Mouse (Mus musculus): ENCODE data around the gene Olfr631. TPM values are rescaled to one million over a fixed set of nuclear protein-coding genes. Genes with fewer than 3 reads are reported as not detected.

Gene Olfr631
- polyA plus RNA-seq, 1 experiment from 2014 or later: not detected

Other genes with a start within 250 kb of the Olfr631 start
- gene Olfr625-ps1, start 246.1 kb upstream of the Olfr631 start, polyA plus RNA-seq (2016; fragmentation: Nextera tagmentation; extraction: Ambion mirVana): not detected in 2 replicates
- not detected in 2 replicates for gene Olfr243, start 214.2 kb upstream of the Olfr631 start, polyA plus RNA-seq (2016; fragmentation: Nextera tagmentation; extraction: Ambion mirVana)
- gene Olfr628, start 198.5 kb upstream of the Olfr631 start, polyA plus RNA-seq (2016; fragmentation: Nextera tagmentation; extraction: Ambion mirVana): not detected in 2 replicates
- not detected in 2 replicates for gene Olfr629, start 183.9 kb upstream of the Olfr631 start, polyA plus RNA-seq (2016; fragmentation: Nextera tagmentation; extraction: Ambion mirVana)
- not detected in 2 replicates for gene Olfr630, start 171.5 kb upstream of the Olfr631 start, polyA plus RNA-seq (2016; fragmentation: Nextera tagmentation; extraction: Ambion mirVana)
- gene Olfr69, start 157.2 kb upstream of the Olfr631 start, polyA plus RNA-seq (2016; fragmentation: Nextera tagmentation; extraction: Ambion mirVana): not detected in 2 replicates
- gene Olfr68, start 149.1 kb upstream of the Olfr631 start, polyA plus RNA-seq (2016; fragmentation: Nextera tagmentation; extraction: Ambion mirVana): not detected in 2 replicates
- not detected in 2 replicates for gene Olfr67, start 137.0 kb upstream of the Olfr631 start, polyA plus RNA-seq (2016; fragmentation: Nextera tagmentation; extraction: Ambion mirVana)
- gene Hbb-bt, start 114.8 kb upstream of the Olfr631 start, polyA plus RNA-seq (2016; fragmentation: Nextera tagmentation; extraction: Ambion mirVana): 769 and 928 TPM in 2 replicates
- gene Hbb-bs, start 100.7 kb upstream of the Olfr631 start, polyA plus RNA-seq (2016; fragmentation: Nextera tagmentation; extraction: Ambion mirVana): 643 and 809 TPM in 2 replicates
- gene Hbb-bh2, start 88.3 kb upstream of the Olfr631 start, polyA plus RNA-seq (2016; fragmentation: Nextera tagmentation; extraction: Ambion mirVana): not detected in 2 replicates
- gene Hbb-bh1, start 85.7 kb upstream of the Olfr631 start, polyA plus RNA-seq (2016; fragmentation: Nextera tagmentation; extraction: Ambion mirVana): 623 and 675 TPM in 2 replicates
- 8,301 and 9,167 TPM in 2 replicates for gene Hbb-y, start 75.6 kb upstream of the Olfr631 start, polyA plus RNA-seq (2016; fragmentation: Nextera tagmentation; extraction: Ambion mirVana)
- gene Olfr66, start 42.6 kb upstream of the Olfr631 start, polyA plus RNA-seq (2016; fragmentation: Nextera tagmentation; extraction: Ambion mirVana): not detected in 2 replicates
- not detected in 2 replicates for gene Olfr64, start 34.3 kb upstream of the Olfr631 start, polyA plus RNA-seq (2016; fragmentation: Nextera tagmentation; extraction: Ambion mirVana)
- not detected in 2 replicates for gene Olfr65, start 25.3 kb upstream of the Olfr631 start, polyA plus RNA-seq (2016; fragmentation: Nextera tagmentation; extraction: Ambion mirVana)
- gene Olfr632, start 5.5 kb downstream of the Olfr631 start, polyA plus RNA-seq (2016; fragmentation: Nextera tagmentation; extraction: Ambion mirVana): not detected in 2 replicates
- gene Olfr633, start 15.6 kb downstream of the Olfr631 start, polyA plus RNA-seq (2016; fragmentation: Nextera tagmentation; extraction: Ambion mirVana): not detected in 2 replicates
- not detected in 2 replicates for gene Olfr635, start 42.3 kb downstream of the Olfr631 start, polyA plus RNA-seq (2016; fragmentation: Nextera tagmentation; extraction: Ambion mirVana)
- not detected in 2 replicates for gene Olfr638, start 69.9 kb downstream of the Olfr631 start, polyA plus RNA-seq (2016; fragmentation: Nextera tagmentation; extraction: Ambion mirVana)
- 0.04 TPM in 1 of 2 replicates, not detected in the other for gene Olfr639, start 88.5 kb downstream of the Olfr631 start, polyA plus RNA-seq (2016; fragmentation: Nextera tagmentation; extraction: Ambion mirVana)
- gene Olfr640, start 96.7 kb downstream of the Olfr631 start, polyA plus RNA-seq (2016; fragmentation: Nextera tagmentation; extraction: Ambion mirVana): not detected in 2 replicates
- not detected in 2 replicates for gene Olfr641, start 106.6 kb downstream of the Olfr631 start, polyA plus RNA-seq (2016; fragmentation: Nextera tagmentation; extraction: Ambion mirVana)
- gene Olfr642, start 123.8 kb downstream of the Olfr631 start, polyA plus RNA-seq (2016; fragmentation: Nextera tagmentation; extraction: Ambion mirVana): not detected in 2 replicates
- not detected in 2 replicates for gene 4930516K23Rik, start 132.6 kb downstream of the Olfr631 start, polyA plus RNA-seq (2016; fragmentation: Nextera tagmentation; extraction: Ambion mirVana)
- gene Olfr644, start 143.0 kb downstream of the Olfr631 start, polyA plus RNA-seq (2016; fragmentation: Nextera tagmentation; extraction: Ambion mirVana): not detected in 2 replicates
- not detected in 2 replicates for gene Olfr645, start 156.6 kb downstream of the Olfr631 start, polyA plus RNA-seq (2016; fragmentation: Nextera tagmentation; extraction: Ambion mirVana)
- gene Olfr646, start 176.0 kb downstream of the Olfr631 start, polyA plus RNA-seq (2016; fragmentation: Nextera tagmentation; extraction: Ambion mirVana): not detected in 2 replicates
- not detected in 2 replicates for gene Ubqln5, start 201.0 kb downstream of the Olfr631 start, polyA plus RNA-seq (2016; fragmentation: Nextera tagmentation; extraction: Ambion mirVana)
- not detected in 2 replicates for gene Olfr643, start 208.6 kb downstream of the Olfr631 start, polyA plus RNA-seq (2016; fragmentation: Nextera tagmentation; extraction: Ambion mirVana)
- not detected in 2 replicates for gene Ubqln3, start 214.5 kb downstream of the Olfr631 start, polyA plus RNA-seq (2016; fragmentation: Nextera tagmentation; extraction: Ambion mirVana)
- gene Ubqlnl, start 221.7 kb downstream of the Olfr631 start, polyA plus RNA-seq (2016; fragmentation: Nextera tagmentation; extraction: Ambion mirVana): not detected in 2 replicates
- gene Olfm5, start 236.0 kb downstream of the Olfr631 start, polyA plus RNA-seq (2016; fragmentation: Nextera tagmentation; extraction: Ambion mirVana): not detected in 2 replicates

Measured in midbrain, embryonic 12.5 days (tissue).